Comparison of ENCODE assay signal across 23 mouse cellular contexts in genomic region chr8:34729585-34729984, GRCm38 (mm10).
A peak's percentile ranks its signal among the peaks of the same experiment; 100 is the strongest.
DNase-seq lines count a peak whose midpoint lies in the region; ATAC-seq and TF ChIP-seq lines count a peak whose summit lies in the region.
"Had no signal": no experiment of that assay in that cellular context is flagged by ENCODE, and none has a peak within 500 bp of the region (broad histone marks: within the 10 kb centered on the region; RNA-seq: fewer than 3 reads in every experiment).

No protein-coding gene starts in this region.

- ATAC-seq in common myeloid progenitor, adult 5-6 weeks (replicated peaks; ENCODE audit: low read depth, poor library complexity, severe bottlenecking), result 0 out of 2 replicates have a peak, but pooled peaks have one; percentile 26
- ATAC-seq in megakaryocyte, adult 5-6 weeks (ENCODE audit: poor library complexity, severe bottlenecking), result 0 out of 2 replicates have a peak, but pooled peaks have one; percentile 21
- ATAC-seq in granulocyte monocyte progenitor cell, adult 5-6 weeks (replicated peaks; ENCODE audit: poor library complexity, severe bottlenecking), result no peak; the same call in 1 of the 2 replicates
- ATAC-seq: activated CD4-positive, CD25-positive, alpha-beta regulatory T cell, adult 4 months; forebrain, embryonic 13.5 days; forebrain, embryonic 16.5 days; Patski had no signal

- peaks cover 6% of the 10 kb centered on the region; the same call in 1 of the 2 replicates for H3K27me3 ChIP-seq in heart, embryonic 10.5 days (ENCODE audit: insufficient read depth, poor library complexity, severe bottlenecking)
- no peaks in the 10 kb centered on the region for H3K27me3 ChIP-seq in splenic B cell, adult 2 months (ENCODE audit: control insufficient read depth, insufficient read depth, low read length, poor library complexity, severe bottlenecking)
- 0 out of 2 replicates have a peak, but pooled peaks cover 1% of the 10 kb centered on the region for H3K27me3 ChIP-seq in kidney, adult 2 months (replicated peaks; ENCODE audit: control insufficient read depth, insufficient read depth, low read length)
- H3K27me3 ChIP-seq: embryonic facial prominence, embryonic 12.5 days; forebrain, embryonic 13.5 days; Patski had no signal

- no peaks in the 10 kb centered on the region for H3K9me3 ChIP-seq in heart, embryonic 10.5 days
- H3K9me3 ChIP-seq: embryonic facial prominence, embryonic 10.5 days; embryonic facial prominence, embryonic 12.5 days; forebrain, embryonic 13.5 days had no signal

- WGBS in heart, embryonic 10.5 days, result 88% methylated on average over 7 of the region's 7 CpGs
- WGBS in kidney, adult 2 months, result 90% methylated on average over 7 of the region's 7 CpGs

- H3K36me3 ChIP-seq in heart, embryonic 10.5 days, result no peaks in the 10 kb centered on the region
- no peaks in the 10 kb centered on the region for H3K36me3 ChIP-seq in splenic B cell, adult 2 months (ENCODE audit: control insufficient read depth, insufficient read depth, low read length, poor library complexity, severe bottlenecking)
- no peaks in the 10 kb centered on the region for H3K36me3 ChIP-seq in kidney, adult 2 months (ENCODE audit: control insufficient read depth, insufficient read depth, low read length)
- H3K36me3 ChIP-seq: embryonic facial prominence, embryonic 10.5 days; embryonic facial prominence, embryonic 12.5 days; G1E had no signal

- peak; percentile 30 for DNase-seq in heart, embryonic 10.5 days (ENCODE audit: low spot score)
- DNase-seq in heart, postnatal 25 days (ENCODE audit: low spot score), result no peak
- DNase-seq in splenic B cell, adult 2 months (ENCODE audit: low read depth, low spot score), result peak; percentile 44
- DNase-seq in kidney, adult 2 months, result no peak
- DNase-seq in frontal cortex, postnatal 14 days (ENCODE audit: low spot score in 2 of 2), result no peak
- DNase-seq: adrenal gland, adult 8-10 months; adrenal gland, postnatal 14 days; adrenal gland, postnatal 36 days; cerebellum, adult 11-12 months; cerebellum, adult 8-10 months; cerebellum, adult 9-11 months; cerebellum, postnatal 14 days; cerebellum, postnatal 36 days had no signal

- TF ChIP-seq CTCF in kidney, adult 2 months (conservative IDR thresholded peaks at IDR 0.05; ENCODE audit: insufficient read depth, insufficient read length, low read depth, low read length), result no peak

- no peak overlapping the region for H3K4me3 ChIP-seq in heart, embryonic 10.5 days
- no peak overlapping the region for H3K4me3 ChIP-seq in kidney, adult 2 months (ENCODE audit: insufficient read depth, low read depth, low read length)
- H3K4me3 ChIP-seq: embryonic facial prominence, embryonic 10.5 days; embryonic facial prominence, embryonic 12.5 days; forebrain, embryonic 13.5 days had no signal

- H3K4me1 ChIP-seq in heart, embryonic 10.5 days, result peaks cover 24% of the 10 kb centered on the region
- no peaks in the 10 kb centered on the region for H3K4me1 ChIP-seq in kidney, adult 2 months (ENCODE audit: control insufficient read depth, insufficient read depth, low read length)
- H3K4me1 ChIP-seq: embryonic facial prominence, embryonic 12.5 days had no signal

- intact Hi-C loops in heart, postnatal 25 days (cut with DNase I), result no loop called here

- no peak overlapping the region for H3K27ac ChIP-seq in heart, embryonic 10.5 days
- no peak overlapping the region for H3K27ac ChIP-seq in kidney, adult 2 months (ENCODE audit: insufficient read depth, low read depth, low read length)
- H3K27ac ChIP-seq: embryonic facial prominence, embryonic 10.5 days; embryonic facial prominence, embryonic 12.5 days; forebrain, embryonic 13.5 days had no signal

- TF ChIP-seq POLR2A in kidney, adult 2 months (IDR thresholded peaks at IDR 0.05; ENCODE audit: low read depth, low read length), result no peak

Comparison
In these comparisons a context has a peak if more than half of its experiments do, and no peak if none do; other contexts are left out.
1. DNase-seq: peak in heart, embryonic 10.5 days (single experiment) and splenic B cell, adult 2 months (single experiment); none in heart, postnatal 25 days (single experiment), kidney, adult 2 months (single experiment) and frontal cortex, postnatal 14 days (0 of 2).